Mouse (Mus musculus): ENCODE results near the gene Ccdc66. TPM values are rescaled to one million over a fixed set of nuclear protein-coding genes. Genes with fewer than 3 reads are reported as not detected.

Gene Ccdc66
- polyA plus RNA-seq (2015; fragmentation: Nextera tagmentation; extraction: Ambion mirVana) = 4.2 and 5.2 TPM in 2 replicates

DNA sequence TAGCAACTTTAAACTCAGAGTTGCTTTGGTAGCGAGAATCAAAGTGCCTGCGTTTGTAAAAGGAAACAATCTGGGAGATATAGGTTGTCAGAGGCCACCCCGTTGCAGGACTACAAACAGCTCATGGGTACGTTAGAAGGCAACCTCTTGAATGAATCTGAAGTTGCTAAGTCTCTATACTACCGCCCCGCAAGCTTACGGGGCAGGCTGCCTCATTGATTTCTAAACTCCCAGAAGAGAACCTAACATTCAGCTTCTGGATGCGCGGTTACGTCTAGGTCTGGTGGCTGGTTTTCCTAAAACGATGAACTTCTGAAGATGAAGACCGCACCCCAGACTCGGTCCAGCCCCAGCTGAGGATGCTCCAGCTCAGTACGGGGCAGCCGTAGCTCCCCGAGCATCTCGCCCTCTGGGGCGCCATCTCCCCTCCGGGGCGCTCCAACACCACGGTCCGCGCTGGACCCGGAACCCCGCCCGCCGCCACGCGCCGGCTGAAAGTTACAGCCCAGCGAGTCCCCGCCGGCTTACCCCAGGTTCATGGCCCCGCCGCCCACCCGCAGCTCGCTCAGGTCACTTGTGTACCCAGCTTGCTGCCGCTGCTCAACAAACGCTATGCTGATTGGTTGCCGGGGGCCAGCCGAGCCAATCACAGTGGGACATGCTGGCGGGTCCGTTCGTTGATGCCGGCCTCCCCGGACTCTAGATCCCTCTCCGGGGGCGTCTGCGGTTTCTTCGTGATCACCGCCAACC is at the start of gene Ccdc66:
Gene Ccdc66, minus strand, starts transcription at position 567 of the 750 bp plus-strand sequence.

Other genes starting within 250 kb of the Ccdc66 start
- gene Fam208a, start 79.6 kb downstream of the Ccdc66 start, polyA plus RNA-seq (2015; fragmentation: Nextera tagmentation; extraction: Ambion mirVana) = 9.9 and 11.4 TPM in 2 replicates
- gene Erc2, start 114.0 kb upstream of the Ccdc66 start, polyA plus RNA-seq (2015; fragmentation: Nextera tagmentation; extraction: Ambion mirVana) = 0.11 and 0.32 TPM in 2 replicates

All from spleen, postnatal 0 days (tissue).